Mouse (Mus musculus) brain, embryonic 14.5 days (tissue): ENCODE data around the gene Pamr1.

Source experiments
- CTCF ChIP-seq: fragments of 200-500 bp; IDR thresholded peaks from 2 replicates; pipeline ENCODE4 v1.5.1; 2012; ENCODE audit warnings: inconsistent platforms, mild to moderate bottlenecking, moderate library complexity, borderline replicate concordance; ENCODE audit not compliant: insufficient read depth, insufficient read length; ENCODE audit errors: extremely low read depth
- POLR2A ChIP-seq: fragments of 200-500 bp; IDR thresholded peaks from 2 replicates; pipeline ENCODE4 v1.6.1; 2012; ENCODE audit warnings: mild to moderate bottlenecking, inconsistent platforms, borderline replicate concordance; ENCODE audit not compliant: poor library complexity, insufficient read depth, insufficient read length, severe bottlenecking; ENCODE audit errors: extremely low read depth

DNA sequence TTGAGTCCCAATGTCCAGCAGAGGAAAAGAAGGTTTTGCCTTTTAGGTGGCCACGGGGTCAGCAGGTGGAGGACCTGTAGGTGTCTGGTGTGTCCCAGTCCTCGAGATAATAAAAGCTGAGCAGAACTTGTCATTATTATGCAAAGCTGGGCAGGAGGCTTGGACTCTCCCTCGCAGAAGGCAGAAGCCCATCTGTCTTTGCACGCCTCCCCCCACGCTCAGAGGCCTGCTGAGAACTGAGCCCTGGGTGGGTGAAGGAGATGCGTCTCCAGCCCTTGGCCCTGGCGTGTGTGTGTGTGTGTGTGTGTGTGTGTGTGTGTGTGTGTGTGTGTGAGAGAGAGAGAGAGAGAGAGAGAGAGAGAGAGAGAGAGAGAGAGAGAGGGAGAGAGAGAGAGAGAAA is 107.9 kb downstream of the Pamr1 start:
- TF ChIP-seq CTCF (no peak), POLR2A (no peak)
